Mouse (Mus musculus) heart, adult 2 months (tissue): ENCODE results near the gene Gm10959.

Experiments used
- CTCF ChIP-seq: fragments of 200-600 bp; IDR thresholded peaks from 2 replicates; pipeline ENCODE4 v1.8.1; 2022; ENCODE audit warnings: antibody characterized with exemption, mild to moderate bottlenecking, moderate library complexity
- EP300 ChIP-seq: fragments of 200-500 bp; IDR thresholded peaks from 2 replicates; pipeline ENCODE4 v1.6.1; 2011; ENCODE audit warnings: low read depth, low read length, control low read depth; ENCODE audit not compliant: insufficient read depth
- POLR2A ChIP-seq: fragments of 200-500 bp; IDR thresholded peaks from 2 replicates; pipeline ENCODE4 v1.6.1; 2011; ENCODE audit warnings: mild to moderate bottlenecking, low read depth, low read length, control low read depth; ENCODE audit not compliant: insufficient read depth

GRCm38 (mm10) chr3:122903746-122904433 lies 15.3 kb downstream of the Gm10959 start:
- TF ChIP-seq EP300 = no peak
- TF ChIP-seq CTCF = peak; percentile 86
- TF ChIP-seq POLR2A = no peak
